Mouse (Mus musculus): ENCODE measurements at regions not wholly inside any gene's neighbourhood (a gene's known extent, or its start where the extent isn't known, plus 50 kb on each side); places are given as distances from the start of the nearest gene placed in this dataset.

DNA sequence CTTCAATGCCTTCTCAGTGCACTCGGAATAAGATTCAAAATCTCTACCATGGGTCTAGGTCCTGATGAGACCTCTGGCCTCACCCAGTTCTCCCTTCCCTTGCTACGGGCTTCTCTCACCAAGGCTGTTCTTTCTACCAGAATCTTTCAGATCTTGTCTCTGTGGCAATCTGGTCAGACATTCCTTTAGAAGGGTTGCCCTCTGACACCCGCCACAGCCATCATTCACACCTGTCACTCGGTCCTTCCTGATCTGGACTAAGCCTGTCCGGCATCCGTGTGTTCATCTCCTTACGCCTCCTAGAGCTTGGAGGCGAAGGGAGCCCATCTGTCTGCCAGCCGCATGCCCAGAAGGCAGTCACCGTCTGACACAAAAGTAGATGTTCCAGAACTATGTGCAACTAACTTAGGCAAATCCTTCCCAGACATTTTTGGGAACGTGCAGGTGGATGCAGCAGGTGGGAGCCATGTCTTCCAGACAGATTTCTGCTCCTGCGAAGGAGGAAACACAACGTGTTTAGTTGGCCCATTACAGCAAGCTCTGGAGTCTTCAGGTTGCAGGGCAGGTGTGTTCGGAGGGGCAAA lies 77.7 kb downstream of the Fam76b start:
- H3K4me3 ChIP-seq: no peak overlapping the region
- intact Hi-C loops (cut with DNase I): no loop called here
- H3K27ac ChIP-seq: no peak overlapping the region
- no peak for DNase-seq (ENCODE audit: extremely low spot score in 1 of 2, low spot score in 2 of 2)
- TF ChIP-seq CTCF (IDR thresholded peaks at IDR 0.05): no peak

- intact Hi-C loops (cut with DNase I): no loop called here
- DNase-seq (ENCODE audit: extremely low spot score in 1 of 2, low spot score in 2 of 2): no peak
- no peak for TF ChIP-seq CTCF (IDR thresholded peaks at IDR 0.05)
These were observed 79.2 kb downstream of the Fam76b start for GRCm38 (mm10) chr9:13906736-13907135.

GRCm38 (mm10) chr9:13909604-13910003 lies 82.1 kb downstream of the Fam76b start:
- no peak overlapping the region for H3K4me3 ChIP-seq
- no peak overlapping the region for H3K27ac ChIP-seq
- DNase-seq (ENCODE audit: extremely low spot score in 1 of 2, low spot score in 2 of 2): no peak
- no peak for TF ChIP-seq CTCF (IDR thresholded peaks at IDR 0.05)
- intact Hi-C loops (cut with DNase I): no loop called here

More at GRCm38 (mm10) chr9:13906736-13907135, 79.2 kb downstream of the Fam76b start:
- Histone ChIP-seq H3K27ac (no peak overlapping the region), H3K4me3 (no peak overlapping the region)

DNA sequence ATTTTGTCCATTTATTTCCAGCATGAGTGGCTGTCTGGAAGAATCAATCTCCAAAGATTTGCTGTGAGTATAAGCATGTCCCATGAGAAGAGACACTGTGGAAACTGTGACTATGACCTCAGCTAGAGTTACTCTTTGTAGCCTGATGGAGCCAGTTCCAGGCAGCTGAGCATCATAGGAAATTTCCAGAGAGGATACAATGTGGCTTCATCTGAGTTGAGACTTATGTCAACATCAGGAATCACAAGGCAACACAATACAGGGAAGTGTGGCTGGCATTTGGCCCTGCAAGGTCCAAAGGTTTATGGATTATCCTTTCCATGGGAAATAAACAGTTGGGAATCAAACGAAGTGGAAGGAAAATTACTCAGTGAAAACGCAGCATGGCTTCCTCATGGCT lies 82.6 kb downstream of the Fam76b start:
- no peak for TF ChIP-seq CTCF (IDR thresholded peaks at IDR 0.05)
- Histone ChIP-seq H3K4me3 (no peak overlapping the region), H3K27ac (no peak overlapping the region)
- intact Hi-C loops (cut with DNase I): no loop called here
- DNase-seq (ENCODE audit: extremely low spot score in 1 of 2, low spot score in 2 of 2): no peak

GRCm38 (mm10) chr9:13913459-13913858 lies 85.9 kb downstream of the Fam76b start:
- H3K4me3 ChIP-seq: no peak overlapping the region
- TF ChIP-seq CTCF (IDR thresholded peaks at IDR 0.05): no peak
- intact Hi-C loops (cut with DNase I): no loop called here
- H3K27ac ChIP-seq: no peak overlapping the region
- DNase-seq (ENCODE audit: extremely low spot score in 1 of 2, low spot score in 2 of 2): no peak

GRCm38 (mm10) chr9:13914131-13914530 lies 86.6 kb downstream of the Fam76b start:
- no peak overlapping the region for H3K27ac ChIP-seq
- no peak overlapping the region for H3K4me3 ChIP-seq
- intact Hi-C loops (cut with DNase I): no loop called here
- DNase-seq (ENCODE audit: extremely low spot score in 1 of 2, low spot score in 2 of 2): no peak
- TF ChIP-seq CTCF (IDR thresholded peaks at IDR 0.05): no peak

DNA sequence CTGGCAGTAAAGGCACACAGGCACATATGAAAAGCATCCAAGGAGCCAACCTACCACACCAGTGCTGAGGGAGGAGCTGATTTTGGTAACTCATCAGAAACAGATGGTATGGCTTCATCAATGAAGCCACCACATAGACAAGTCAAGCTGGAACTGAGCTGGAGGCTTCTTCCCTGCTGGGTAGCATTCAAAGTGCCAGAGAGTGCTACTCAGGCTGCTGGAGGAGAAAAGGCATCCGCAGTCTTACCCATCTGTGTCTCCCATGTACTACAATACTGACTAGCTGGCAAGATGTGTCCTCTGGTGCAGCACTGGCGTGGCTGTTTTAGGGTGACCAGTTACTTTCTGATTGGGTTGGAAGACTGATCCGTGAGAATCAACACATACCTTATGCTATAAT lies 87.3 kb downstream of the Fam76b start:
- TF ChIP-seq CTCF (IDR thresholded peaks at IDR 0.05): no peak
- Histone ChIP-seq H3K4me3 (no peak overlapping the region), H3K27ac (no peak overlapping the region)
- intact Hi-C loops (cut with DNase I): no loop called here
- DNase-seq (ENCODE audit: extremely low spot score in 1 of 2, low spot score in 2 of 2): no peak

- intact Hi-C loops (cut with DNase I): no loop called here
- no peak for TF ChIP-seq CTCF (IDR thresholded peaks at IDR 0.05)
- Histone ChIP-seq H3K27ac (no peak overlapping the region), H3K4me3 (no peak overlapping the region)
- no peak for DNase-seq (ENCODE audit: extremely low spot score in 1 of 2, low spot score in 2 of 2)
These were observed 89.3 kb downstream of the Fam76b start for GRCm38 (mm10) chr9:13916837-13917236.

GRCm38 (mm10) chr9:13918606-13919202 lies 91.2 kb downstream of the Fam76b start:
- Histone ChIP-seq H3K4me3 (no peak overlapping the region), H3K27ac (no peak overlapping the region)
- TF ChIP-seq CTCF (IDR thresholded peaks at IDR 0.05): no peak
- peak in 1 of 2 experiments; percentile 23 for DNase-seq (ENCODE audit: extremely low spot score in 1 of 2, low spot score in 2 of 2)
- intact Hi-C loops (cut with DNase I): no loop called here

GRCm38 (mm10) chr9:13919739-13920410 lies 92.4 kb downstream of the Fam76b start:
- Histone ChIP-seq H3K4me3 (no peak overlapping the region), H3K27ac (no peak overlapping the region)
- intact Hi-C loops (cut with DNase I): no loop called here
- no peak for TF ChIP-seq CTCF (IDR thresholded peaks at IDR 0.05)
- no peak for DNase-seq (ENCODE audit: extremely low spot score in 1 of 2, low spot score in 2 of 2)

DNA sequence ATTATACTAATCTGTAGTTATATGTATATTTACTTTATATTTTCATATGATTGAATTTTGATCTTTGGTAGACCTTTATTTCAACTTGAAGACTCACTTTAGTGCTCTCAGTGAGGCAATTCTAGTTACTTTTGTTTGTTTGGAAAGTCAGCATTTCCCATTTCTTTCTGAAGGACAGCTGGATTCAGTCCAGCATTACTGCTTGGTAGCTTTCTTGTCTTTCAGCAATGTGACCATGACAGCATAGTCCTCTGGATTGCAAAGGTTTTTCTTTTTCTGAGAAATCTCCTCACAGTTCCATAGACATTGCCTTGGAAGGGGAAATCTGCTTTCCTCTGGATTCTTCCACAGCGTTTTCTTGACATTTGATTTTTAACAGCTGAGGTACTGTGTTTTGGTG lies 93.1 kb downstream of the Fam76b start:
- no peak for TF ChIP-seq CTCF (IDR thresholded peaks at IDR 0.05)
- intact Hi-C loops (cut with DNase I): no loop called here
- no peak overlapping the region for H3K4me3 ChIP-seq
- DNase-seq (ENCODE audit: extremely low spot score in 1 of 2, low spot score in 2 of 2): no peak
- H3K27ac ChIP-seq: no peak overlapping the region

GRCm38 (mm10) chr9:13932001-13932508 lies 104.5 kb downstream of the Fam76b start:
- Histone ChIP-seq H3K27ac (no peak overlapping the region), H3K4me3 (no peak overlapping the region)
- TF ChIP-seq CTCF (IDR thresholded peaks at IDR 0.05): no peak
- intact Hi-C loops (cut with DNase I): no loop called here
- no peak for DNase-seq (ENCODE audit: extremely low spot score in 1 of 2, low spot score in 2 of 2)

Measured in left cerebral cortex, adult 2 months (tissue).